Mouse (Mus musculus): ENCODE measurements at regions not wholly inside any gene's neighbourhood (a gene's known extent, or its start where the extent isn't known, plus 50 kb on each side); places are given as distances from the start of the nearest gene placed in this dataset.

- Histone ChIP-seq H3K4me3 (no peak overlapping the region), H3K27ac (peak overlapping the region; percentile 62), H3K9me3 (no peaks in the 10 kb centered on the region), H3K36me3 (replicated peaks) (no peaks in the 10 kb centered on the region), H3K27me3 (ENCODE audit: poor library complexity, severe bottlenecking) (peaks cover 90% of the 10 kb centered on the region), H3K4me1 (peaks cover 53% of the 10 kb centered on the region)
- WGBS = 13% methylated on average over 15 of the region's 15 CpGs
- no peak for DNase-seq (ENCODE audit: extremely low spot score, low spot score)
These were observed 58.7 kb upstream of the Pmepa1 start for GRCm38 (mm10) chr2:173334856-173335595.

DNA sequence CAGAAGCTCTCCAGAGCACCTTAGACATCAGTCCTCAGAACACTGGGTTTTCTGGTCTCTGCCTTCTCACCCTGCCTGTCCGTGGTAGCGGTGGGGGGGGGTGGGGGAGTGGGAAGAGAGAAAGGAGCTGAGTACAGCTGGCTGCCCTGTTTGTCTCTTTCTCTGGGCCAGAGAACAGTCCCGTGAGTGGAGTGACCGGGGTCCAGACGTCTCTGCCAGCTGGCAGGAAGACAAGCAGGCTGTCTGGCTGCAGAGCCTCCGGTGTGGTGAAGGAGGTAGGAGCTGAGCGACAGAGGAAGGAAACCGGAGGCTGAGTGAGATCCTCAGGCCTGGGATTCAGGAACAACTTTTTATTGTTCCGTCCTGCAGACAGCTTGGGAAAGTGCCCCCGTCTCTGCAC lies 59.5 kb upstream of the Pmepa1 start:
- Histone ChIP-seq H3K27ac (peak overlapping the region; percentile 62), H3K4me3 (no peak overlapping the region), H3K36me3 (replicated peaks) (no peaks in the 10 kb centered on the region), H3K9me3 (no peaks in the 10 kb centered on the region), H3K4me1 (peaks cover 56% of the 10 kb centered on the region), H3K27me3 (ENCODE audit: poor library complexity, severe bottlenecking) (peaks cover 90% of the 10 kb centered on the region)
- no peak for DNase-seq (ENCODE audit: extremely low spot score, low spot score)
- WGBS = 36% methylated on average over 10 of the region's 10 CpGs

DNA sequence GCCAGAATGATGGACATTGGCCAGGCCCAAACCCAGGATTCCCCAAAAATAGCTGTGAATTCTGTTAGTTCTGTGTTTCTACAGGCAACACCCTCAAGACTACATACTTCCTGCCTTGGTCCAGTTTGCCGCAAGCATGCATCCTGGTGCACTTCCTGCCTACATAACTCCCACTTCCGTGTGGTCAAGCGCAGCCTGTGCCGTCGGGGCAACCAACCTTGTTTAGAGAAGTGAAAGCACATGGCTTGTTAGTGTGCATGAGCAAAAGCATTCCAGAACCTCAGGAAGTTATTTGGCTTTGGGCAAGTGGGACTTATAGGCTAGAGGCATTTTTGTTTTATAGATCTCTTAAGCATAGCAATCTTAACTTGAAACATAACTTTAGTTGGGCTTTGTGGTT lies 61.3 kb upstream of the Pmepa1 start:
- no peaks in the 10 kb centered on the region for H3K36me3 ChIP-seq (replicated peaks)
- H3K4me3 ChIP-seq = no peak overlapping the region
- H3K27ac ChIP-seq = no peak overlapping the region
- H3K9me3 ChIP-seq = no peaks in the 10 kb centered on the region
- peaks cover 69% of the 10 kb centered on the region for H3K4me1 ChIP-seq
- WGBS = 89% methylated on average over 5 of the region's 5 CpGs
- no peak for DNase-seq (ENCODE audit: extremely low spot score, low spot score)
- H3K27me3 ChIP-seq (ENCODE audit: poor library complexity, severe bottlenecking) = peaks cover 99% of the 10 kb centered on the region

- Histone ChIP-seq H3K27ac (0 out of 2 replicates have a peak overlapping the region, but pooled peaks have one; percentile 26), H3K4me1 (peaks cover 75% of the 10 kb centered on the region), H3K9me3 (no peaks in the 10 kb centered on the region), H3K36me3 (replicated peaks) (no peaks in the 10 kb centered on the region), H3K27me3 (ENCODE audit: poor library complexity, severe bottlenecking) (peaks cover 99% of the 10 kb centered on the region), H3K4me3 (no peak overlapping the region)
- no peak for DNase-seq (ENCODE audit: extremely low spot score, low spot score)
- WGBS = 53% methylated on average over 5 of the region's 5 CpGs
These were observed 62.3 kb upstream of the Pmepa1 start for GRCm38 (mm10) chr2:173338671-173339070.

DNA sequence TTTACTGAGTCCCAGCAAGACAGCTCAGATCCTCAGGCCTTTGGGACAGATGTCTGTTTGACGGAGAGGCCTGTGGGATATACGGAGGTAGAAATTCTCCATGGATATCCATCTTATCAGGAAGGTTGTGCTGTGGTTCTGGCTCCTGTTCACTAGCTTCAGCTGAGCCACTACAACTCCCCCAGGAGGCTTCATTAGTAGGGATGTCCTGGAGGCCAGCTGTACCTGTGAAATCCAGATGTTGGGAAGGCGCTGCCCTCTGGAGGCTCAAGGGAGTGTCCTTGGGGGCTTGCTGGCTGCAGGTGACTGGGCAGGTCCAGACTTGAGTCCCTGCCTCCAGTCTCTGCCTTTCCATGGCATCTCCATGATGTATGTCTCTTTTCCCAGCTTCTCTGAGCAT lies 62.9 kb upstream of the Pmepa1 start:
- peaks cover 94% of the 10 kb centered on the region for H3K27me3 ChIP-seq (ENCODE audit: poor library complexity, severe bottlenecking)
- no peak overlapping the region for H3K4me3 ChIP-seq
- H3K36me3 ChIP-seq (replicated peaks) = no peaks in the 10 kb centered on the region
- 64% methylated on average over 3 of the region's 3 CpGs for WGBS
- H3K9me3 ChIP-seq = peaks cover 3% of the 10 kb centered on the region; the same call in 1 of the 2 replicates
- peaks cover 70% of the 10 kb centered on the region for H3K4me1 ChIP-seq
- DNase-seq (ENCODE audit: extremely low spot score, low spot score) = no peak
- H3K27ac ChIP-seq = 0 out of 2 replicates have a peak overlapping the region, but pooled peaks have one; percentile 26

GRCm38 (mm10) chr2:173340044-173340601 lies 63.8 kb upstream of the Pmepa1 start:
- Histone ChIP-seq H3K27ac (peak overlapping the region; percentile 74), H3K4me1 (peaks cover 61% of the 10 kb centered on the region), H3K27me3 (ENCODE audit: poor library complexity, severe bottlenecking) (peaks cover 85% of the 10 kb centered on the region)

GRCm38 (mm10) chr2:173342605-173343260 lies 66.4 kb upstream of the Pmepa1 start:
- Histone ChIP-seq H3K36me3 (replicated peaks) (no peaks in the 10 kb centered on the region), H3K4me1 (peaks cover 46% of the 10 kb centered on the region), H3K4me3 (no peak overlapping the region), H3K27ac (peak overlapping the region; percentile 49), H3K27me3 (ENCODE audit: poor library complexity, severe bottlenecking) (peaks cover 60% of the 10 kb centered on the region), H3K9me3 (peaks cover 8% of the 10 kb centered on the region; the same call in 1 of the 2 replicates)
- 51% methylated on average over 16 of the region's 16 CpGs for WGBS
- DNase-seq (ENCODE audit: extremely low spot score, low spot score) = no peak

More at GRCm38 (mm10) chr2:173340044-173340601, 63.8 kb upstream of the Pmepa1 start:
- no peaks in the 10 kb centered on the region for H3K36me3 ChIP-seq (replicated peaks)
- no peak for DNase-seq (ENCODE audit: extremely low spot score, low spot score)
- 2% methylated on average over 26 of the region's 26 CpGs for WGBS
- peak overlapping the region; percentile 43 for H3K4me3 ChIP-seq
- H3K9me3 ChIP-seq = peaks cover 8% of the 10 kb centered on the region; the same call in 1 of the 2 replicates

GRCm38 (mm10) chr2:173343665-173344064 lies 67.3 kb upstream of the Pmepa1 start:
- Histone ChIP-seq H3K4me1 (peaks cover 42% of the 10 kb centered on the region), H3K4me3 (no peak overlapping the region), H3K36me3 (replicated peaks) (no peaks in the 10 kb centered on the region), H3K27me3 (ENCODE audit: poor library complexity, severe bottlenecking) (peaks cover 51% of the 10 kb centered on the region), H3K9me3 (peaks cover 8% of the 10 kb centered on the region; the same call in 1 of the 2 replicates), H3K27ac (no peak overlapping the region)
- no peak for DNase-seq (ENCODE audit: extremely low spot score, low spot score)
- 93% methylated on average over 2 of the region's 2 CpGs for WGBS

DNA sequence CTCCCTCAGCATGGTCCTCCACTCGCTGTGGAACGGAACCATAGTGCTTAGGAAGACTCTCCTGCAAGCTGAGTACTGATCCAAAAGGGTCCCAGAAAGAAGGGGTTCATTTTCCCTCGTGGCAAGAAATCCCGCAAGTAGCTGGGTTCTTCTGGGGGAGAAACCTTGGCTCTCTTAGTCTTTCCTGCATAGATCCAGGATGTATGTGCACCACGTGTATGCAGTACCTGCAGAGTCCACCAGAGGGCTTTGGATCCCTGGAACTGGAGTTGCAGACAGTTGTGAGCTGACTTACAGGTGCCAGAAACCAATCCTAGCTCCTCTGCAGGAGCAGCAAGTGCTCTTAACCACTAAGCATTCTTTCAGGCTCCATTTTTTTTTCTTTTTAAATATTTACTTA lies 67.9 kb upstream of the Pmepa1 start:
- no peak for DNase-seq (ENCODE audit: extremely low spot score, low spot score)
- Histone ChIP-seq H3K9me3 (peaks cover 8% of the 10 kb centered on the region; the same call in 1 of the 2 replicates), H3K27me3 (ENCODE audit: poor library complexity, severe bottlenecking) (peaks cover 45% of the 10 kb centered on the region), H3K4me1 (peaks cover 36% of the 10 kb centered on the region), H3K4me3 (no peak overlapping the region), H3K36me3 (replicated peaks) (no peaks in the 10 kb centered on the region), H3K27ac (no peak overlapping the region)
- 93% methylated on average over 5 of the region's 5 CpGs for WGBS

DNA sequence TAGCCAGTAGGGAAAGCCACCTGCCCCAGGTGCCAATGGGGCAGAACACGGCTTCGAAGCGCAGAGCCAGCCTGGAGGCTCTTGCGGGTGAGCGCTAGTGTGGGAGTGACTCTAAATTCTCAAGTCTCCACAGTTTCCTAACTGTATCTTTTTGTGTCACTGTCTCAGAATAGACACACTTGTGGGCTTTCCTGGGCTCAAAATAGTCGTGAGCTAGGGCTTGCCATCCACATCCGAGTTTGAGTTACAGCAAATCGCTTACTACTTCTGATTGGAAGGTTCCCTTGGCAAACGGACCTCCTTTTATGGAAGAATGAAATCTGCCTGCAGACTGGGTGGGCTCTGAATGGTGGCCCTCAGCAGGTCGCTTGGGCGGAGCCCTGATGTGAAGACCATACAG lies 71.0 kb upstream of the Pmepa1 start:
- Histone ChIP-seq H3K4me3 (no peak overlapping the region), H3K36me3 (replicated peaks) (no peaks in the 10 kb centered on the region), H3K4me1 (peaks cover 28% of the 10 kb centered on the region), H3K27ac (no peak overlapping the region), H3K27me3 (ENCODE audit: poor library complexity, severe bottlenecking) (peaks cover 14% of the 10 kb centered on the region), H3K9me3 (peaks cover 8% of the 10 kb centered on the region; the same call in 1 of the 2 replicates)
- 80% methylated on average over 11 of the region's 11 CpGs for WGBS
- DNase-seq (ENCODE audit: extremely low spot score, low spot score) = no peak

DNA sequence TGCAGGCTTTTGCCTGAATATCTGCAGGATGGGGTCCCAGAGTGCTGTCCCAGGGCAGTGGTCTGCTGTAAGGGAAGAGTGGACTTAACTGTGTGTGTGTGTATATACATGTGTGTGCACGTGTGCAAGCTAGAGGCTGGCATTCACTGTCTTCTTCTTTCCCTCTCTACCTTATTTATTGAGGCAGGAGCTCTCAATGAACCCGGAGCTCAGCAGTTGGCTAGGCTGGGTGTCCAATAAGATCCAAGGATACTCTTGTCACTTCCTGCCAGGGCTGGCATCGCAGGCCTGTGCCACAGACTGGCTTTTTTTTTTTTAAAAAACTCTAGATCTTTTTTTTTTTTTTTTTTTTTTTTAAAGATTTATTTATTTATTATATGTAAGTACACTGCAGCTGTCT lies 72.4 kb upstream of the Pmepa1 start:
- Histone ChIP-seq H3K27ac (no peak overlapping the region), H3K4me3 (no peak overlapping the region), H3K27me3 (ENCODE audit: poor library complexity, severe bottlenecking) (no peaks in the 10 kb centered on the region; the same call in 1 of the 2 replicates), H3K36me3 (replicated peaks) (no peaks in the 10 kb centered on the region), H3K9me3 (peaks cover 8% of the 10 kb centered on the region; the same call in 1 of the 2 replicates), H3K4me1 (peaks cover 29% of the 10 kb centered on the region)
- no peak for DNase-seq (ENCODE audit: extremely low spot score, low spot score)
- 90% methylated on average over 3 of the region's 3 CpGs for WGBS

DNA sequence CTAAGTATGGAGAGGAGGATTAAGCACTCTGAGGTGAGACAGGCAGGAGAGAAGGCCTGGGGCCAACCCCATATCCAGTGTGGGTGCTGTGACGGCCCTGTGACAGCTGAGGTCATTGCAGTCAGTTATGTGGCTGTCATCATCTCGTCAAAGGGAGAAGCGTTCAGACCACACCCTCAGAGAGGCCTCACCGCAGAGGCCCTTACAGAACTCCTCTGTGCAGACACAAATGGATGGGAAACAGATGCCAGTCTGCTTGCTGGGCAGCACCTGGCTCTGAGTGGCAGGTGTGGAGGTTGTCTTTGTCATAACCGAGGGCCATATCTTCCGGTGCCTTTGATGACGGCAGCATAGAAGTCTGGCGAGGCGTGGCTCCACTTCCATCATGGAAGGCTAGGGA lies 73.2 kb upstream of the Pmepa1 start:
- no peak overlapping the region for H3K27ac ChIP-seq
- 85% methylated on average over 9 of the region's 9 CpGs for WGBS
- H3K36me3 ChIP-seq (replicated peaks) = no peaks in the 10 kb centered on the region

GRCm38 (mm10) chr2:173349910-173350309 lies 73.6 kb upstream of the Pmepa1 start:
- Histone ChIP-seq H3K4me1 (peaks cover 38% of the 10 kb centered on the region), H3K27ac (no peak overlapping the region), H3K4me3 (no peak overlapping the region), H3K36me3 (replicated peaks) (no peaks in the 10 kb centered on the region), H3K9me3 (no peaks in the 10 kb centered on the region), H3K27me3 (ENCODE audit: poor library complexity, severe bottlenecking) (no peaks in the 10 kb centered on the region; the same call in 1 of the 2 replicates)
- WGBS = 89% methylated on average over 4 of the region's 4 CpGs
- no peak for DNase-seq (ENCODE audit: extremely low spot score, low spot score)

More for the DNA sequence above, 73.2 kb upstream of the Pmepa1 start:
- H3K9me3 ChIP-seq = 0 out of 2 replicates have a peak, but pooled peaks cover 2% of the 10 kb centered on the region
- peaks cover 37% of the 10 kb centered on the region for H3K4me1 ChIP-seq
- no peak for DNase-seq (ENCODE audit: extremely low spot score, low spot score)
- H3K27me3 ChIP-seq (ENCODE audit: poor library complexity, severe bottlenecking) = no peaks in the 10 kb centered on the region; the same call in 1 of the 2 replicates
- H3K4me3 ChIP-seq = no peak overlapping the region
